Mouse (Mus musculus) liver, adult 2 months (tissue): ENCODE measurements around the gene Rdh19.

ENCODE experiments used
- CTCF ChIP-seq: fragments of 200-500 bp; IDR thresholded peaks from 2 replicates; pipeline ENCODE4 v1.5.1; 2011; ENCODE audit warnings: low read depth, low read length, control low read depth
- POLR2A ChIP-seq: fragments of 200-500 bp; IDR thresholded peaks from 2 replicates; pipeline ENCODE4 v1.6.1; 2011; ENCODE audit warnings: low read length, control low read depth; ENCODE audit not compliant: insufficient read depth; ENCODE audit errors: extremely low read depth

GRCm38 (mm10) chr10:127835292-127835691 is 14.4 kb upstream of the Rdh19 start:
- TF ChIP-seq CTCF, result no peak
- no peak for TF ChIP-seq POLR2A
